Comparison of ENCODE assay signal across 8 mouse cellular contexts in genomic region chr15:60097141-60097540, GRCm38 (mm10).
A peak's percentile ranks its signal among the peaks of the same experiment; 100 is the strongest.
DNase-seq lines count a peak whose midpoint lies in the region; ATAC-seq and TF ChIP-seq lines count a peak whose summit lies in the region.

No protein-coding gene starts in this region.

- no peak overlapping the region for H3K9ac ChIP-seq in lung, postnatal 0 days (replicated peaks; ENCODE audit: low read depth)

- TF ChIP-seq EP300 in lung, postnatal 0 days (IDR thresholded peaks at IDR 0.05), result no peak

- H3K4me1 ChIP-seq in lung, postnatal 0 days (ENCODE audit: insufficient read depth, low read depth, low read length), result no peaks in the 10 kb centered on the region

- no peaks in the 10 kb centered on the region for H3K79me2 ChIP-seq in C2C12 (ENCODE audit: control insufficient read depth, insufficient read depth)

- H3K9me3 ChIP-seq in lung, postnatal 0 days (ENCODE audit: low read length), result no peaks in the 10 kb centered on the region

- DNase-seq in WW6 (ENCODE audit: low read depth, low spot score), result peak; percentile 11
- DNase-seq in layer of hippocampus, adult 11-12 months (ENCODE audit: low spot score), result peak; percentile 73
- peak; percentile 59 for DNase-seq in lung, postnatal 0 days (ENCODE audit: low spot score)
- DNase-seq in right cerebral cortex, adult 18-20 months, result peak; percentile 63
- peak; percentile 28 for DNase-seq in urinary bladder, postnatal 10 days (ENCODE audit: low spot score)

- peak; percentile 32 for TF ChIP-seq CTCF in C2C12 (IDR thresholded peaks at IDR 0.05; ENCODE audit: control insufficient read depth, insufficient read depth, insufficient read length)
- peak; percentile 88 for TF ChIP-seq CTCF in lung, postnatal 0 days (IDR thresholded peaks at IDR 0.05)

- no peak overlapping the region for H3ac ChIP-seq in C2C12 (ENCODE audit: control insufficient read depth, insufficient read length, low read depth)

- no peak overlapping the region for H3K4me3 ChIP-seq in C2C12 (ENCODE audit: insufficient read depth, poor library complexity, severe bottlenecking)
- no peak overlapping the region for H3K4me3 ChIP-seq in lung, postnatal 0 days (ENCODE audit: low read depth, low read length)

- no peaks in the 10 kb centered on the region for H3K79me3 ChIP-seq in C2C12 (ENCODE audit: low read depth)

- H3K27ac ChIP-seq in lung, postnatal 0 days (ENCODE audit: low read length), result no peak overlapping the region

- WGBS in lung, postnatal 0 days, result 9% methylated on average over 4 of the region's 4 CpGs

- H3K36me3 ChIP-seq in C2C12 (ENCODE audit: control insufficient read depth, insufficient read depth), result no peaks in the 10 kb centered on the region
- no peaks in the 10 kb centered on the region for H3K36me3 ChIP-seq in lung, postnatal 0 days (ENCODE audit: insufficient read depth, low read length)

- peak; percentile 65; the same call in 1 of the 2 replicates for ATAC-seq in common myeloid progenitor, adult 5-6 weeks (replicated peaks; ENCODE audit: low read depth, poor library complexity, severe bottlenecking)
- 0 out of 2 replicates have a peak, but pooled peaks have one; percentile 53 for ATAC-seq in granulocyte monocyte progenitor cell, adult 5-6 weeks (replicated peaks; ENCODE audit: poor library complexity, severe bottlenecking)
- no peak for ATAC-seq in lung, postnatal 0 days

- H3K4me2 ChIP-seq in lung, postnatal 0 days (replicated peaks; ENCODE audit: low read depth, low read length), result no peak overlapping the region

- H3K27me3 ChIP-seq in C2C12 (ENCODE audit: control insufficient read depth, insufficient read depth, insufficient read length), result peaks cover 4% of the 10 kb centered on the region
- H3K27me3 ChIP-seq in lung, postnatal 0 days (replicated peaks; ENCODE audit: insufficient read depth, low read length), result no peaks in the 10 kb centered on the region

TF ChIP-seq in C2C12, 6 proteins besides CTCF, POLR2A, EP300 and RAD21:
- no peak for TF ChIP-seq MYOG (IDR thresholded peaks at IDR 0.05; ENCODE audit: control insufficient read depth, extremely low read depth, insufficient read length)
TF ChIP-seq in C2C12: peak in this region for 0.

Comparison
In these comparisons a context has a peak if more than half of its experiments do, and no peak if none do; other contexts are left out.
1. DNase-seq: peak in every context shown above with its lines; median percentile 73 in layer of hippocampus, adult 11-12 months; 63 in right cerebral cortex, adult 18-20 months; 59 in lung, postnatal 0 days; 28 in urinary bladder, postnatal 10 days; 11 in WW6.